Mouse (Mus musculus) heart, postnatal 0 days (tissue): ENCODE data around the gene Csf3.

Experiments used
- CTCF ChIP-seq: IDR thresholded peaks from 2 replicates; pipeline ENCODE4 v1.5.1; 2016; ENCODE audit warnings: antibody characterized with exemption, control low read depth, low read depth
- EP300 ChIP-seq: IDR thresholded peaks from 2 replicates; pipeline ENCODE4 v1.6.1; 2016; ENCODE audit warnings: antibody characterized with exemption, low read depth

DNA sequence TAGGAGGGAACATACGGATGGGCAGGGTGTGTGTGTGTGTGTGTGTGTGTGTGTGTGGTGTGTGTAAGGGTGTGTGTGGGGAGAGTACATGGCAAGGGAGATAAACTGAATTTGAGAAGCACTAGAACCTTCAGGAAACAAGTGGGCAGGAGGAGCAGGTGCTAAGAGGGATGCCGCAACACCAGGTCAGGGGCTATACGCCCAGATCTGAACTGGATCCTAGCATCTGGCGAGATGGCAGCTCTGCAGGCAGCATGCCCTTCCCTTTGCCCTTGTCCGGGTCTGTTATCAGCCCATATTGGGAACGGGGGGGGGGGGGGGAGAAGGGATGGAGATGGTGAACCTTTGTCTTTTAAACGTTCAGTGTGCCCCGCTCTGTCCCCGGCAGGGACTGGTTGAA is 37.9 kb downstream of the Csf3 start:
- TF ChIP-seq EP300 (no peak), CTCF (no peak)
